Mouse (Mus musculus): ENCODE data around the gene Ces1a.

DNA sequence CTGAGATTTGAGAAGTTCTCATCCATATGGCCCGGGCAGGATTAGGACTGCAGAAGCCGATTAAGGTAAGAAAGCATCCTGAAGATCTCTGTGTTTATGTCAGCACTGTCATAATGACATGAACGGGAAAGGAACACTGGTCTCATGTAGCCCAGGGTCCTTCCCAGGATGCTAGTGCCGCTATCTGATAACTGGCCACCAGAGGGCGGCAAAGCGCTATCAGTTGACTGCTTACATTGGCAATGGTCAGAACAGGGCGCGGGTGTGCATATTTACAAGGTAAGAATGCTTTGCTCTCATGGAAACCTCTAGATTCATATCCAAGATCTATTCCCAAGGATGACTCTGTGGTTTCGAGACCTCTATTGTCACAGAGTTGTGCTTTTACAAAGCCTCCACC lies 36.6 kb downstream of the Ces1a start:
- no peak for TF ChIP-seq ZNF384 (IDR thresholded peaks at IDR 0.05; ENCODE audit: low read depth, low read length)
- TF ChIP-seq HCFC1 (IDR thresholded peaks at IDR 0.05; ENCODE audit: borderline replicate concordance, insufficient read depth, low read length) = no peak
